Mouse (Mus musculus) liver, embryonic 15.5 days (tissue): ENCODE measurements around the gene Apol6. TPM values are rescaled to one million over a fixed set of nuclear protein-coding genes. Genes with fewer than 3 reads are reported as not detected.
"Not testable (repeated sequence)": the region's sequence is repeated elsewhere in the genome, so short reads cannot be mapped to it uniquely, and the experiment has no call there.

Experiments
- ATAC-seq: fragments of 200-750 bp; cut with Nextera tagmentation; 2 replicates; pipeline ENCODE4 v1.8.0; 2017; ENCODE audit warnings: moderate number of reproducible peaks, mild to moderate bottlenecking, moderate library complexity; ENCODE audit not compliant: insufficient read depth
- H3K27ac ChIP-seq: fragments of 300-500 bp; sonication (generic); replicated peaks from 2 replicates; pipeline ENCODE4 v1.5.1; 2015; ENCODE audit warnings: mild to moderate bottlenecking, inconsistent platforms
- H3K27me3 ChIP-seq: fragments of 300-500 bp; sonication (generic); 2 replicates; pipeline ENCODE4 v1.6.1; 2015; ENCODE audit warnings: mild to moderate bottlenecking, inconsistent platforms
- H3K36me3 ChIP-seq: fragments of 300-500 bp; sonication (generic); replicated peaks from 2 replicates; pipeline ENCODE4 v1.6.1; 2015; ENCODE audit warnings: moderate library complexity, mild to moderate bottlenecking, inconsistent platforms
- H3K4me1 ChIP-seq: fragments of 300-500 bp; sonication (generic); replicated peaks from 2 replicates; pipeline ENCODE4 v1.6.1; 2015; ENCODE audit warnings: inconsistent platforms
- H3K4me2 ChIP-seq: fragments of 300-500 bp; sonication (generic); 2 replicates; pipeline ENCODE4 v1.6.1; 2015; ENCODE audit warnings: moderate library complexity, mild to moderate bottlenecking, inconsistent platforms
- H3K4me3 ChIP-seq: fragments of 300-500 bp; sonication (generic); replicated peaks from 2 replicates; pipeline ENCODE4 v1.5.1; 2015; ENCODE audit warnings: mild to moderate bottlenecking, inconsistent platforms
- H3K9ac ChIP-seq: fragments of 300-500 bp; sonication (generic); 2 replicates; pipeline ENCODE4 v1.6.1; 2015; ENCODE audit warnings: moderate library complexity, mild to moderate bottlenecking, inconsistent platforms
- H3K9me3 ChIP-seq: fragments of 300-500 bp; sonication (generic); replicated peaks from 2 replicates; pipeline ENCODE4 v1.6.1; 2016; ENCODE audit warnings: inconsistent platforms
- WGBS: fragments of 180-500 bp; shearing (Covaris S2); methylation state at CpG from one replicate; pipeline ENCODE4 v1.1.7; 2015; ENCODE audit warnings: mixed read lengths; ENCODE audit not compliant: insufficient replicate concordance; 5-methylcytosine and 5-hydroxymethylcytosine counted together
- polyA plus RNA-seq: library from polyadenylated mRNA; unstranded; fragments of >200 nt; fragmentation: Nextera tagmentation; extraction: Ambion mirVana; gene quantifications from 2 replicates; pipeline ENCODE4 v1.2.1, GENCODE M21; 2015

Gene Apol6
- polyA plus RNA-seq, 1 experiment from 2014 or later, result 0.15 TPM

DNA sequence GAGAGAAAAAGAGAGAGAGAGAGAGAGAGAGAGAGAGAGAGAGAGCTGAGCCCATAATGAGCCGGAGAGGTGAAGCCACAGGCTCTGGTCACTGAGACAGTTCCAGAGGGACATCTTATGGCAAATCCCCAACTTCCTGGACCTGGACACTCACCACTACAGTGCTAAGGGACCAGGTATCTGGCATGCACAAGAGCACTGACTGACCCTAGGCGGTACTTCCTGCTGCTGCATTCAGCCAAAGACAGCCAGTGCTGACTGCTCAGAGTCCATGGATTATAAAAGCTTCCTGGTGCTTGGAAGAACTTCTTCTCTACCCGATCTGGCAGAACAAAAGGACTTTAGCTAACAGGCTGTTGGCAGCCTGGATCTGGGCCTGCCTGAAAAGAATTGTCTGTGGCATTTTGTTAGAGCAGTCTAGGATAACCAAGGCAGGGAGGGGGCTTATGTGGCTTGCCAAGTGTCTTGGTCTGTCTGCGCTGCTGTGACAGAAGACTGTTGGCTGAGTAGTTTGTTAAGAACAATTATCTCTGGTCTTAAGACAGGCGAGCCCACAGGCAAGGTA is 10.2 kb downstream of the Apol6 start:
- H3K4me1 ChIP-seq, result peaks cover 17% of the 10 kb centered on the region
- H3K9me3 ChIP-seq, result no peaks in the 10 kb centered on the region
- no peak overlapping the region for H3K4me2 ChIP-seq
- no peak overlapping the region for H3K27ac ChIP-seq
- no peak for ATAC-seq
- WGBS, result 53% methylated on average over 5 of the region's 5 CpGs
- no peaks in the 10 kb centered on the region for H3K36me3 ChIP-seq
- H3K27me3 ChIP-seq, result peaks cover 3% of the 10 kb centered on the region; the same call in 1 of the 2 replicates
- no peak overlapping the region for H3K9ac ChIP-seq
- H3K4me3 ChIP-seq, result no peak overlapping the region

DNA sequence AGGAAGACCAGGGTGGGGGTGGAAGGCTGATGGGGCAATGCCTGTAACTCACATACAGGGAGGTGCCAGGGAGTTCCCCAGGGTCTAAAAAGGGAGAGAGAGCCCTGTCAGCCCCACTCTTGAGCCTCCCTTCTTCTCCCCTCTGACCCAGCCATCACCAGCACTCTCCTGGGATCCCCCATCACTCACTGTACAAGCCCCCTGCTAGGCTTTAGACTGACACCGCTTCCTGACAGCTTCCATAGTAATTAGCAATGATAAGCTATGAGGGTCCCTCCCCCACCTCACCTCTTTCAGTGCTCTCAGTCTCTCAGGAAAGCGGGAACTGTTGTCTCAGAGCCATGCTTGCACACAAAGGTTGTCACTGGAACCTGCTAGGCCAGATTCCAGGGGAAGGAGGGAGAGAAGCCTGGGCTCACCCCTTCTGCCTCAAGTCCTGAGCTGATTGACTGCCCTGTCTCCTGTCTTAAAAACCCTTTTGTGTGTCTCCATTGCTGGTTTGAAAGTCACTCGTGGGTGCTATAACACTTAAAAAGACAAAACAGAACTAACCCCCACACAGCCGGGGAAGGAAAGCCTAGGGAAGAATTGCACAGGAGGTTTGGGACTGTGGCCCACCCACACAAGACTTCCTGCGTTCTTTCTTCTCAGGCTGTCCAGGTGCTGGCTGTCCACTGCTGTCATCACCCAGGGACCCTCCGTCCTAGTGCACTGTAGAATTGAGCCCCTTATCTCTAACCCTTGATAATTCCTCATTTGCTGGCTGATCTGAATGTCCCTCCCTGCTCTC is 11.7 kb downstream of the Apol6 start:
- H3K27me3 ChIP-seq, result no peaks in the 10 kb centered on the region
- no peak overlapping the region for H3K27ac ChIP-seq
- H3K9ac ChIP-seq, result no peak overlapping the region
- no peak overlapping the region for H3K4me3 ChIP-seq
- H3K9me3 ChIP-seq, result no peaks in the 10 kb centered on the region
- H3K4me2 ChIP-seq, result no peak overlapping the region
- peaks cover 17% of the 10 kb centered on the region for H3K4me1 ChIP-seq
- no peaks in the 10 kb centered on the region for H3K36me3 ChIP-seq
- ATAC-seq, result no peak
- 41% methylated on average over 6 of the region's 6 CpGs for WGBS

DNA sequence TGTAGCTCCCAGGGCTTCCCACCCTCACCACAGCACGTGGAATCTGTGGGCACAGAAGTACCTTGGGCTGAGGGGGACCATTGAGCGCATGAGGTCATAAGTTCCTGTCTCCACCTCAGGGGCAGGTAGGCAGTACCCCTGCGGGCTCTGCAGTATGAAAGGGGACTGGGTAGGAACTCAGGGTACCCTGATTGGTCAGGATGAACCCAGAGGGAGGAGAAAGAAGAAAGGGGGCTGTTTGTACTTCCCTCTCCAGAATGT is 12.2 kb downstream of the Apol6 start:
- no peak overlapping the region for H3K27ac ChIP-seq
- H3K4me2 ChIP-seq, result no peak overlapping the region
- H3K36me3 ChIP-seq, result no peaks in the 10 kb centered on the region
- H3K4me1 ChIP-seq, result peaks cover 17% of the 10 kb centered on the region
- H3K4me3 ChIP-seq, result no peak overlapping the region
- no peak overlapping the region for H3K9ac ChIP-seq
- no peaks in the 10 kb centered on the region for H3K9me3 ChIP-seq
- no peaks in the 10 kb centered on the region for H3K27me3 ChIP-seq
- no peak for ATAC-seq
- WGBS, result 38% methylated on average over 3 of the region's 3 CpGs

DNA sequence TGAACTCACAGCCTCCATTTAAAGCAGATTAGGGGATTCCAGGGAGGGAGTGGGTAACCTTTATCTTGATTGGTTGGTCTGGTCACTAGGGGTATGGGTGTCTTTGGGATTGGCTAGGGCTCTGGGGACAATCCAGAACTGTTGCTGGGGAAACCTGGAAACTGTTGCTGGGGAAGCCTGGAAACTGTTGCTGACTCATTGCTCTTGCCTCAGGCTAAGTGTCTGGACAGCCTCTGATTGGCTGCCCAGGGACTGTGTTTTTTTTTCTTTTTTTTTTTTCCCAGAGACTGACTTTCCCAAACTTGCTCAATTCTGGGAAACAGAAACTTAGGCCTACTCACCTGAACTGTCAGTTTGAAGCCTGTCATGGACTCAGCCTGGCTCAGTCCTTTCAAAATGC is 14.0 kb downstream of the Apol6 start:
- Histone ChIP-seq H3K4me2 (no peak overlapping the region), H3K4me3 (no peak overlapping the region), H3K4me1 (0 out of 2 replicates have a peak, but pooled peaks cover 5% of the 10 kb centered on the region), H3K9ac (no peak overlapping the region), H3K27ac (no peak overlapping the region), H3K9me3 (no peaks in the 10 kb centered on the region), H3K27me3 (no peaks in the 10 kb centered on the region), H3K36me3 (no peaks in the 10 kb centered on the region)
- no peak for ATAC-seq

DNA sequence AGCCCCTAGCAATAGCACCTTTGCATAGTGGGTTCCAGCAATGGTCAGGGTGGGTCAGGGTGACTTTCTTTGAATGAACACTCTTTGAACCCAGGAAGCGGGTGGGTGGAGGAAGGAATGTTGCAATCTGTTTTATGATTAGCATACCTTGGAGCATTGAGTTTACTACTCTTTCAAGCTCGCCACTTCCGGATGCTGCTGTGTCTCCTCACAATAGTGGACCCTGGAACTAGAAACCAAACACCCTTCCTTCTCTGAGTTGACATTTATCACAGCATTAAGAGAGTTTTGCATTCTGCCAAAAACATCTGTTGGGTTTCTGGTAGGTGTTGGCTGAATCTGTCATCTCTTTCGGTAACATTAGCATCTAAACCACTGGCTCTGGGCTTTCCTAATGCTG is 14.9 kb downstream of the Apol6 start:
- WGBS, result 65% methylated on average over 4 of the region's 4 CpGs
- not testable (repeated sequence) for H3K4me2 ChIP-seq, H3K27ac ChIP-seq, H3K9ac ChIP-seq, H3K36me3 ChIP-seq, H3K4me3 ChIP-seq, H3K4me1 ChIP-seq, H3K9me3 ChIP-seq, H3K27me3 ChIP-seq, ATAC-seq

DNA sequence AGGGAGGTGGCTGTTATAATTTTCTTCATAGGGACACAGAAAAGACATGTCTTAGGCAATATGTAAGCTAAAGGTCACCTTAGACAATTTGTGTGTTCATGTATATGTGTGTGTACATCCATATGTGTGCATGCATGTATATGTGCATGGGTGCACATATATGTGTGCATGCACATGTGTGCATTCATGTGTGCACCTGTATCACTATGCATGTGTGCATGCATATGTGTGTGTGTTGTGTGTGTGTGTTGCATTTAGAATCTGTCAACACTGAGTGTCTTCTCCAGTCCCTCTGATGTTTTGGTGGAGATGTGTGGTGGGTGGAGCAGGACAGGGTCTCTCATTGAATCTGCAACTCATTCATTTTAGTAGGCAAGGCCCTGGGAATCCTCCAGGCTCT is 18.2 kb downstream of the Apol6 start:
- Histone ChIP-seq H3K4me1 (no peaks in the 10 kb centered on the region; the same call in 1 of the 2 replicates), H3K4me2 (no peak overlapping the region), H3K9me3 (no peaks in the 10 kb centered on the region), H3K27ac (no peak overlapping the region), H3K27me3 (no peaks in the 10 kb centered on the region), H3K36me3 (no peaks in the 10 kb centered on the region), H3K4me3 (no peak overlapping the region), H3K9ac (no peak overlapping the region)
- no peak for ATAC-seq

DNA sequence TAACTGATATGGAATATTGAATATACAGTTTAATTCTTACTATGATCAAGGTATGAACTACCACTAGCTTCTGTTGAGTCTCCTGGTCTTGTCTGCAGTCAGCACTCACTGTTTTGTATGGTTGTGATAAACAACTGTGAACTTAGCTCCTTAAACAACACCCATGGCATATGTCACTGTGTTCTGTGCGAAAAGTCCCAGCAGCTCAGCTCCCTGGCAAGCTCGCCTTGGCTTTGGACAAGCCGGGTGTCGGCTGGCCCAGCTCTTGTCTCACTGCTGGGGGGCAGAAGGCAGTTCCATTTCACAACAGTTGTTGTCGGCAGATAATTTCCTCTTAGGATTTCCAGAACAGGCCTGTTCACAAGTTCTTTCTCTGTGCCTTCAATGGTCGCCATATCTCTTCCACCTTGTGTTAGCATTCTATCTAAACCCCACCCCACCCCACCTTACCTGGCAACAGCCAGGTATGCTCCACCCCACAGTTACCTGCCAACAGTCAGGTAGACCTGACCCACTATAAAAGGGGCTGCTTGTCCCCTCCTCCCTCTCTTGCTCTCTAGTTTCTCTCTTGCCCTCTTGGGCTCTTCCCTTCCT is 20.8 kb downstream of the Apol6 start:
- Histone ChIP-seq H3K27me3 (no peaks in the 10 kb centered on the region), H3K9ac (no peak overlapping the region), H3K36me3 (no peaks in the 10 kb centered on the region), H3K4me1 (no peaks in the 10 kb centered on the region; the same call in 1 of the 2 replicates), H3K4me2 (no peak overlapping the region), H3K9me3 (no peaks in the 10 kb centered on the region), H3K27ac (no peak overlapping the region), H3K4me3 (no peak overlapping the region)
- 66% methylated on average over 6 of the region's 6 CpGs for WGBS
- no peak for ATAC-seq

DNA sequence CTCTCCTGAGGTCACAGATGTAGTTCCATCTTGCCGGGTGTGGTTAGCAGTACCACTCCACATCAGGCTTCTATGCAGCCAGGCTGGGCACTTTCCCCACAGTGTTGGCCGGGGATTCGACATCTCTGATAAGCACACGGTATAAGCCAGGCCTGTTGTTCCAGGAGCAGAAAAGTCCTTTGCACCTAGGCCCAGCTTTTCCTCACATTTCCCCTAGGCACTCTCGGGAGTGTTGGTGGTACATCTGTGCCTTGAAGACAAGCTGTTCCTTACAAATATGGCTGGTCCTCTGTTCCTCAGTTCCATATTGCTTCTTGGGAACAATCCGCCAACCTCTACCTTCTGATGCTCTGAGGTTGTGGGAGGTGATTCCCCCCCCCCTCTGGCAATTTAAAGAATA is 21.7 kb downstream of the Apol6 start:
- ATAC-seq, result no peak
- peaks cover under 1% of the 10 kb centered on the region for H3K4me1 ChIP-seq
- H3K27ac ChIP-seq, result no peak overlapping the region
- H3K27me3 ChIP-seq, result no peaks in the 10 kb centered on the region
- H3K36me3 ChIP-seq, result no peaks in the 10 kb centered on the region
- H3K9me3 ChIP-seq, result no peaks in the 10 kb centered on the region
- no peak overlapping the region for H3K4me3 ChIP-seq
- no peak overlapping the region for H3K4me2 ChIP-seq
- WGBS, result 58% methylated on average over 6 of the region's 6 CpGs
- H3K9ac ChIP-seq, result no peak overlapping the region

DNA sequence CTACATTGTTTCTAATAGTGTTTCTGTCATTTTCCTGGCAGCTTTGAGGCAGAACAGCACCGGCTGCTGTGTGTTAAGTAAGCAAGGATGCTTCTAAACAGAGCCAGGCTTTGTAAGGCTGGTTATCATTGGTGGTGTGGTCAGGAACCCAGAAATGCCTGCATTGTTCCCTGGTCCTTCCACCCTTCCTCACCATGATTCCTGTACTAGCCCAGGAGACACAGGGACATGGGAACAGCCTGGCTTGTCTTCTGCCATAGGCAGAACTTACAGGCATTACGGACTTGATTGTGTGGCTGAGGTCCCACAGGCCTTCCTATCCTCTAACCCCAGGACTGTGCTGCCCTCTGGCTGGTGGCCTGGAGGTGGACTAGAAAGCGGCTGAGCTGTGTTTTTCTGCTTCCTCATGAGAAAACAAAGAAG is 23.9 kb downstream of the Apol6 start:
- no peak overlapping the region for H3K9ac ChIP-seq
- no peaks in the 10 kb centered on the region for H3K9me3 ChIP-seq
- peaks cover 14% of the 10 kb centered on the region for H3K4me1 ChIP-seq
- WGBS, result 54% methylated on average over 3 of the region's 3 CpGs
- H3K27ac ChIP-seq, result no peak overlapping the region
- H3K4me3 ChIP-seq, result no peak overlapping the region
- H3K36me3 ChIP-seq, result no peaks in the 10 kb centered on the region
- no peaks in the 10 kb centered on the region; the same call in 1 of the 2 replicates for H3K27me3 ChIP-seq
- no peak overlapping the region for H3K4me2 ChIP-seq
- no peak for ATAC-seq

DNA sequence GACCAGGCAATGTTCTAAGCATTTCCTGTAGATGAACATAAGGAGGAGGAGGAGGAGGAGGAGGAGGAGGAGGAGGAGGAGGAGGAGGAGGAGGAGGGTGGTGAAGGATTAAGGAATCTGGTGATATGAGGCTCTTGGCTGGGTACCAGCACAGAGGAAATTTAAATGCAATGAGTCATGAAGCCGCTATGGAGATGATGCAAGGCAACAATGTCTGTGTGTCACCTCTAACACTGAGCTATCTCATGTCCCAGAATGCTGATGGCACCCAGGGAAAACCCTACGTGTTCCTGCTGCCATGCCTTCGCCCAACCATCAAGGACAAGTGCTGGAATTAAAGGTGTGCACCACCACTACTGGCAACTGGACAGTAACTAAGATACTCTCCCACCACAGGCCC is 24.5 kb downstream of the Apol6 start:
- no peak for ATAC-seq
- Histone ChIP-seq H3K4me2 (no peak overlapping the region), H3K4me1 (peaks cover 14% of the 10 kb centered on the region), H3K9ac (no peak overlapping the region), H3K4me3 (no peak overlapping the region), H3K27ac (no peak overlapping the region), H3K36me3 (no peaks in the 10 kb centered on the region), H3K9me3 (no peaks in the 10 kb centered on the region), H3K27me3 (no peaks in the 10 kb centered on the region; the same call in 1 of the 2 replicates)
- 39% methylated on average over 3 of the region's 3 CpGs for WGBS

DNA sequence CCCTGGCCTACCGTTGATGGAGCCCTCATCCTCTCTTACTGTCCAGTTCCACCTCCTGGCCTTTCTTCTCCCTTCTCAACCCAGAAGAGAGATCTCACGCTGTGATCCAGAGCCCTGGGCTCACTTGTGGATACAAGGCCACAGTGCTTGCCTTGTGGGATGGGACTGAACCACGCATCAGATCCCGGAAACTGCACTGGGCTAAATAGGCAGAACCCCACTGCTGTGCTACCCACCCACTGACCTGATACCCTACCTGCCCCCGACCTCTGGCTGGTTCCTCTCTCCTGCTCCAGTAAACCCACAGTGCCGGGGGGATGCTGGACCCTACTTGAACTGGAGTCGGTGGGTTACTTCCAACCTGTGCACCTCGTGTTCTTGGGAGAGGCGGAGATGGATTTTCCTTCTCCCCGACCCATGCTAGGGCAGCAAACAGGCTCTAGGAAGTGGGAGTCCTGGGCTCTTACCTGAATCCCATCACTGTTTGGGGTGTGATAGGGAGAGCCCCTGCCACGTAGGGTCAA is 26.3 kb downstream of the Apol6 start:
- Histone ChIP-seq H3K4me3 (no peak overlapping the region), H3K27me3 (no peaks in the 10 kb centered on the region; the same call in 1 of the 2 replicates), H3K4me1 (peaks cover 14% of the 10 kb centered on the region), H3K9ac (no peak overlapping the region), H3K36me3 (no peaks in the 10 kb centered on the region), H3K9me3 (no peaks in the 10 kb centered on the region), H3K27ac (no peak overlapping the region), H3K4me2 (no peak overlapping the region)
- ATAC-seq, result no peak
- WGBS, result 62% methylated on average over 11 of the region's 11 CpGs
